Comparison of ENCODE assay signal across 9 mouse cellular contexts in genomic region chr4:62256931-62257330, GRCm38 (mm10). TPM values are rescaled to one million over a fixed set of nuclear protein-coding genes. Genes with fewer than 3 reads are reported as not detected.
A peak's percentile ranks its signal among the peaks of the same experiment; 100 is the strongest.
DNase-seq lines count a peak whose midpoint lies in the region; ATAC-seq and TF ChIP-seq lines count a peak whose summit lies in the region.
"Had no signal": no experiment of that assay in that cellular context is flagged by ENCODE, and none has a peak within 500 bp of the region (broad histone marks: within the 10 kb centered on the region; RNA-seq: fewer than 3 reads in every experiment).

No protein-coding gene starts in this region.

- no peak for TF ChIP-seq CTCF in kidney, postnatal 0 days (IDR thresholded peaks at IDR 0.05; ENCODE audit: low read depth)

- no peak overlapping the region for H3K9ac ChIP-seq in kidney, postnatal 0 days (ENCODE audit: low read depth, low read length)

- no peak for ATAC-seq in kidney, postnatal 0 days (replicated peaks; ENCODE audit: low FRiP score, low read depth)
- ATAC-seq in activated CD4-positive, CD25-positive, alpha-beta regulatory T cell, adult 4 months = no peak
- ATAC-seq: Patski had no signal

- no peaks in the 10 kb centered on the region for H3K36me3 ChIP-seq in kidney, postnatal 0 days (ENCODE audit: insufficient read depth, low read length)

- H3K4me3 ChIP-seq in kidney, postnatal 0 days (replicated peaks; ENCODE audit: low read depth, low read length) = no peak overlapping the region

- peak; percentile 71 for DNase-seq in heart, adult 11 months
- no peak for DNase-seq in heart, adult 9 months (ENCODE audit: low spot score in 2 of 2)
- DNase-seq in urinary bladder, postnatal 14 days (ENCODE audit: low spot score) = peak; percentile 60
- no peak for DNase-seq in urinary bladder, adult 2 months (ENCODE audit: low spot score)
- peak; percentile 75 for DNase-seq in kidney, postnatal 0 days (ENCODE audit: low spot score)
- peak; percentile 75 for DNase-seq in thymus, postnatal 4 days
- DNase-seq in layer of hippocampus, adult 18-20 months (ENCODE audit: low spot score in 2 of 2) = no peak

- H3K27me3 ChIP-seq in kidney, postnatal 0 days (ENCODE audit: insufficient read depth, low read length) = no peaks in the 10 kb centered on the region
- H3K27me3 ChIP-seq: Patski had no signal

- WGBS in kidney, postnatal 0 days = 26% methylated on average over 8 of the region's 8 CpGs

- H3K4me1 ChIP-seq in kidney, postnatal 0 days (replicated peaks; ENCODE audit: insufficient read depth, low read length) = no peaks in the 10 kb centered on the region

- no peak overlapping the region for H3K4me2 ChIP-seq in kidney, postnatal 0 days (ENCODE audit: low read length)

- H3K27ac ChIP-seq in kidney, postnatal 0 days = no peak overlapping the region

- no peaks in the 10 kb centered on the region for H3K9me3 ChIP-seq in kidney, postnatal 0 days (replicated peaks; ENCODE audit: low read length)

RNA-seq across cellular contexts. Expression of gene Slc31a2, which starts 5.4 kb away (rescaled TPM):
- 26.4 and 27.9 TPM in 2 replicates for polyA plus RNA-seq in urinary bladder, adult 2 months (2012; rRNA removed)
- 18.1 and 19.3 TPM in 2 replicates for polyA plus RNA-seq in kidney, postnatal 0 days (2015; fragmentation: Nextera tagmentation; extraction: Ambion mirVana)
- 1 to 10 TPM; 9.2 to 9.7 TPM for total RNA-seq in layer of hippocampus, adult 18-20 months (2021)
- polyA plus RNA-seq in activated CD4-positive, CD25-positive, alpha-beta regulatory T cell, adult 4 months (2017; shearing (Covaris generic)) = 1 to 10 TPM; 7.0 to 9.7 TPM

RNA-seq across cellular contexts. Expression of gene Zfp37, which starts 26.1 kb away (rescaled TPM):
- polyA plus RNA-seq in urinary bladder, adult 2 months (2012; rRNA removed) = 5.8 and 6.1 TPM in 2 replicates
- 6.6 and 7.0 TPM in 2 replicates for polyA plus RNA-seq in kidney, postnatal 0 days (2015; fragmentation: Nextera tagmentation; extraction: Ambion mirVana)
- 10 to 100 TPM; 23.0 to 25.6 TPM for total RNA-seq in layer of hippocampus, adult 18-20 months (2021)
- polyA plus RNA-seq in activated CD4-positive, CD25-positive, alpha-beta regulatory T cell, adult 4 months (2017; shearing (Covaris generic)) = not detected

Comparison
In these comparisons a context has a peak if more than half of its experiments do, and no peak if none do; other contexts are left out.
1. DNase-seq: peak in heart, adult 11 months (single experiment), urinary bladder, postnatal 14 days (single experiment), kidney, postnatal 0 days (single experiment) and thymus, postnatal 4 days (single experiment); none in heart, adult 9 months (0 of 2), urinary bladder, adult 2 months (single experiment) and layer of hippocampus, adult 18-20 months (0 of 2).